Mouse (Mus musculus): ENCODE data around the gene Washc2. TPM values are rescaled to one million over a fixed set of nuclear protein-coding genes. Genes with fewer than 3 reads are reported as not detected.
"Not testable (repeated sequence)": the region's sequence is repeated elsewhere in the genome, so short reads cannot be mapped to it uniquely, and the experiment has no call there.

Washc2 gene
- polyA plus RNA-seq (2014; fragmentation: Nextera tagmentation; extraction: Ambion mirVana) = 61.9 and 63.8 TPM in 2 replicates

DNA sequence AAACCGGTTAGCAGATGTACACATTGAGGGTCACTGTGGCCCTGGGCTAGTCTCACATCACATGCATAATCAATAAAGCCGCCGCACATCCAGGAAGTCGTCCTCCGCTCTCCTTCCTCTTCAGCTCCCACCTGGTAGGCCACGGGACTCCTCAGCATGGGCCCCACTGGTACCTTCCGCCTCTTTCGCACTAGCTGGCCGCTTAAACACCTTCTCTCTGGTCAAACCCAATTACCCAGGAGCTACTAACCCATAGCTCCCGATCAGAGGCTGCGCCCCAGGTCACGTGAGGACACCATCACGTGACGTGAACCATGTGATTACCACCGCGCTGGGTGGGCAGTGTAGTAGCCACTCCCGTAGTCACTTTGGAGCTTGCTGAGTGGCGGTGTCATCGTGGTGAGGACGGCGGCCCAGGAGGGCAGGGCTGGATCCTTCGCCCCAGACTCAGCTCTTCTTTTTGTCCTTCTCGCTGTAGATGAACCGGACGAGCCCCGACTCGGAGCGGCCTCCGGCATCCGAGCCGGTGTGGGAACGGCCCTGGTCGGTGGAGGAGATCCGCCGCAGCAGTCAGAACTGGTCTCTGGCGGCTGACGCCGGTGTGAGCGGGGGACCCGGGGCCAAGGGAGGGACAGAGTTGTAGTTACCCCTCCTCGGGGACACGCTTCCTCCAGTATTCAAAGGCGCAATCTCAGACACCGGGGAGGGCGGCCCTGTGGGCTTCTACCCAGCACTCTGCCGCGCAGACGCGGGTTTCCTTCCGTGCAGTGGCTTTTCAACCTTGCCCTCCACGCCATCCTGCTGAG is at the start of gene Washc2:
Gene Washc2 (plus strand): TSS at position 310 of the 806 bp plus-strand sequence.
- WGBS = under 1% methylated on average over 50 of the region's 51 CpGs
- Histone ChIP-seq H3K4me2 (replicated peaks) (peak within 1 kb of the TSS; percentile 90), H3K9me3 (ENCODE audit: control insufficient read depth, low read length) (no peaks in the 10 kb centered on the region), H3K4me1 (replicated peaks; ENCODE audit: control insufficient read depth, insufficient read depth, low read length) (peaks cover 20% of the 10 kb centered on the region), H3K27me3 (ENCODE audit: control insufficient read depth, insufficient read depth, low read length) (no peaks in the 10 kb centered on the region), H3K4me3 (replicated peaks; ENCODE audit: low read length) (peak within 1 kb of the TSS; percentile 93), H3K36me3 (replicated peaks; ENCODE audit: control insufficient read depth, insufficient read depth) (peaks cover 29% of the 10 kb centered on the region), H3K27ac (peak within 1 kb of the TSS; percentile 84), H3K9ac (peak within 1 kb of the TSS; percentile 86)
- ATAC-seq (ENCODE audit: low FRiP score) (peak; percentile 98), DNase-seq (ENCODE audit: low spot score) (peak; percentile 97)

DNA sequence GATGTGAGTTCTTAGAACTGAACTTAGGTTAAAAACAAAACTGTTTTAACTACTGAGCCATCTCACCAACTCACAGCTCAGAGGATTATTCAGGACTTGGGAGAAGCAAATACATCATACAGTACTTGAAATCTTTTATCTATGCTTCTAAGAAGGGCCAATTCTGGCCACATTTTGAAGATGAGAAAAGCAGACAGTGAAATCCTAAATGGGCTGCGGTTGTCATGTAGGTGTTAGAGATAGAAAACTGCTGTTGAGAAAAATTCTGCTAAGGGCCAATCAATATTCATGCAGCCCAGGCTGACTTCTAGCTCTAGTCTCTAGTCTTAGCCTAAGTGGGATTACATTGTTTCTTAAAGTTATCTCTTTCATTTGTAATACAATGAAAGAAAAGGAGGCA is 41.5 kb upstream of the Washc2 start:
- Histone ChIP-seq H3K4me2 (replicated peaks) (no peak overlapping the region), H3K4me1 (replicated peaks; ENCODE audit: control insufficient read depth, insufficient read depth, low read length) (no peaks in the 10 kb centered on the region), H3K27me3 (ENCODE audit: control insufficient read depth, insufficient read depth, low read length) (no peaks in the 10 kb centered on the region), H3K9me3 (ENCODE audit: control insufficient read depth, low read length) (no peaks in the 10 kb centered on the region), H3K27ac (no peak overlapping the region), H3K4me3 (replicated peaks; ENCODE audit: low read length) (no peak overlapping the region), H3K36me3 (replicated peaks; ENCODE audit: control insufficient read depth, insufficient read depth) (0 out of 2 replicates have a peak, but pooled peaks cover 7% of the 10 kb centered on the region), H3K9ac (no peak overlapping the region)
- WGBS = 98% methylated on average over 1 of the region's 1 CpGs
- DNase-seq (ENCODE audit: low spot score) (no peak), ATAC-seq (ENCODE audit: low FRiP score) (no peak)

DNA sequence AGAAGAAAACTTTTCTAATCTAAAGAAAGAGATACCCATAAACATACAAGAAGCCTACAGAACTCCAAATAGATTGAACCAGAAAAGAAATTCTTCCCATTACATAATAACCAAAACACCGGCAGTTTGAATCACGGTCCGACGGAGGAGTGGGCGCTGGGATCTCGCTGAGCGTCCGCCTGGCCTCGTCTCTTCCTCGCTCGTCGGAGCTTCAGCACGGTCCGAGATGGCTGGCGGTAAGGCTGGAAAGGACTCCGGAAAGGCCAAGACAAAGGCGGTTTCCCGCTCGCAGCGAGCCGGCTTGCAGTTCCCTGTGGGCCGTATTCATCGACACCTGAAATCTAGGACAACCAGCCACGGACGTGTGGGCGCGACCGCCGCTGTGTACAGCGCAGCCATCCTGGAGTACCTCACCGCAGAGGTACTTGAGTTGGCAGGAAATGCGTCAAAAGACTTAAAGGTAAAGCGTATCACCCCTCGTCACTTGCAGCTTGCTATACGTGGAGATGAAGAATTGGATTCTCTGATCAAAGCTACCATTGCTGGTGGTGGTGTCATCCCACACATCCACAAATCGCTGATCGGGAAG is 34.2 kb upstream of the Washc2 start:
- H3K9ac ChIP-seq; H3K4me1 ChIP-seq (replicated peaks; ENCODE audit: control insufficient read depth, insufficient read depth, low read length); ATAC-seq (ENCODE audit: low FRiP score); H3K27ac ChIP-seq; DNase-seq (ENCODE audit: low spot score); H3K9me3 ChIP-seq (ENCODE audit: control insufficient read depth, low read length); H3K36me3 ChIP-seq (replicated peaks; ENCODE audit: control insufficient read depth, insufficient read depth); H3K27me3 ChIP-seq (ENCODE audit: control insufficient read depth, insufficient read depth, low read length); H3K4me2 ChIP-seq (replicated peaks); H3K4me3 ChIP-seq (replicated peaks; ENCODE audit: low read length): not testable (repeated sequence)
- WGBS = 78% methylated on average over 37 of the region's 37 CpGs

DNA sequence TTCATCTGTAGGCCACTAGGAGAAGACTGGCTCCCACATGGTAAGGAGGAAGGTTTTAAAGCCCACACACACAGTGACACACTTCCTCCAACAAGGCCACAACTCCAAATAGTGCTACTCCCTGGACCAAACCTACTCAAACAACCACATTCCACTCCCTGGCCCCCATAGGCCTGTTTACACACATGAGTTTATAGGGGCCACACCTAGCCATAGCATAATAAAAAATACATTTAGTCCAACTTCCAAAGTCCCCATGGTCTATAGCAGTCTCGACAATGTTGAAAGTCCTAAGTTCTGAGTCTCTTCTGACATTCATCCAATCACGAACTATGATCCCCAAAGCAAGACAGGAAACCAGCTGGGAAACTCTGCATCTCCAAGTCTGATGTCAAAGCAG is 29.5 kb upstream of the Washc2 start:
- DNase-seq (ENCODE audit: low spot score) (no peak), ATAC-seq (ENCODE audit: low FRiP score) (no peak)
- WGBS = 91% methylated on average over 2 of the region's 2 CpGs
- Histone ChIP-seq H3K4me1 (replicated peaks; ENCODE audit: control insufficient read depth, insufficient read depth, low read length) (no peaks in the 10 kb centered on the region), H3K9me3 (ENCODE audit: control insufficient read depth, low read length) (0 out of 2 replicates have a peak, but pooled peaks cover 3% of the 10 kb centered on the region), H3K9ac (no peak overlapping the region), H3K27ac (no peak overlapping the region), H3K27me3 (ENCODE audit: control insufficient read depth, insufficient read depth, low read length) (no peaks in the 10 kb centered on the region), H3K4me2 (replicated peaks) (no peak overlapping the region), H3K4me3 (replicated peaks; ENCODE audit: low read length) (no peak overlapping the region), H3K36me3 (replicated peaks; ENCODE audit: control insufficient read depth, insufficient read depth) (no peaks in the 10 kb centered on the region; the same call in 1 of the 2 replicates)

DNA sequence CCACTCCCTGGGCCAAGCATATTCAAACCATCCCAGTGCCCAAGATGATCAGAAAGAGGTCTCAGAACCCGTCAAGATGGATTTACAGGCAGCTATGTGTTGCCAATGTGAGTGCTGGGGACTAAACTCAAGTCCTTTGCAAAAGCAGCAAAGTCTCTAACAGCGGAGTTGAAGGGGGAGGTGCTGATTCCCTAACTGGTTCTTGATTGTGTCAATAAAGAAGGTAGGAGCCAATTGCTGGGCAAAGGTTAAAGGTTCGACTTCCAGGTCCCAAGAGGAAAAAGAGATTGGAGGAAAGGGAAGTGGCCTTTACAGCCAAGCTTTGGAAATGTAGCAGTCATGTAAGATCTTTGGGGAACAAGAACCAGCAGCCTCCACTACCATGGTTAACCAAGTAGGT is 27.1 kb upstream of the Washc2 start:
- no peak for DNase-seq (ENCODE audit: low spot score)
- WGBS = 77% methylated on average over 3 of the region's 3 CpGs

DNA sequence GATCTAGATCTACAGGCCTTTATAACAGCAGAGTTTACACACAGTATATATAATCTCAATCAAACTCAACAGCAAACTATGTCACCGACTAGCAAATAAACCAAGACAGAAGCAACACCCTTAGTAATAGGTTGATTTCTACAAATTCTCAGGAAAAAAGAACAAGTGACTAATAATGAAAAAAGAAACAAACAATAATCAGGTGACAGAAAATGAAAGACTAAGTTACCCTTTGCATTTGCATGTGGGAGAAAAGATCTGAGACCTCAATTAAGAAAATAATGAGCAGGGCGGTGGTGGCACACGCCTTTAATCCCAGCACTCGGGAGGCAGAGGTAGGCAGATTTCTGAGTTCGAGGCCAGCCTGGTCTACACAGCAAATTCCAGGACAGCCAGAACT is 24.3 kb upstream of the Washc2 start:
- WGBS = 92% methylated on average over 5 of the region's 5 CpGs

More for the DNA sequence above, 27.1 kb upstream of the Washc2 start:
- Histone ChIP-seq H3K27ac (no peak overlapping the region), H3K4me3 (replicated peaks; ENCODE audit: low read length) (no peak overlapping the region), H3K36me3 (replicated peaks; ENCODE audit: control insufficient read depth, insufficient read depth) (peaks cover 3% of the 10 kb centered on the region; the same call in 1 of the 2 replicates), H3K9ac (no peak overlapping the region), H3K9me3 (ENCODE audit: control insufficient read depth, low read length) (0 out of 2 replicates have a peak, but pooled peaks cover 3% of the 10 kb centered on the region), H3K27me3 (ENCODE audit: control insufficient read depth, insufficient read depth, low read length) (no peaks in the 10 kb centered on the region), H3K4me2 (replicated peaks) (no peak overlapping the region), H3K4me1 (replicated peaks; ENCODE audit: control insufficient read depth, insufficient read depth, low read length) (no peaks in the 10 kb centered on the region)
- ATAC-seq (ENCODE audit: low FRiP score) = no peak

DNA sequence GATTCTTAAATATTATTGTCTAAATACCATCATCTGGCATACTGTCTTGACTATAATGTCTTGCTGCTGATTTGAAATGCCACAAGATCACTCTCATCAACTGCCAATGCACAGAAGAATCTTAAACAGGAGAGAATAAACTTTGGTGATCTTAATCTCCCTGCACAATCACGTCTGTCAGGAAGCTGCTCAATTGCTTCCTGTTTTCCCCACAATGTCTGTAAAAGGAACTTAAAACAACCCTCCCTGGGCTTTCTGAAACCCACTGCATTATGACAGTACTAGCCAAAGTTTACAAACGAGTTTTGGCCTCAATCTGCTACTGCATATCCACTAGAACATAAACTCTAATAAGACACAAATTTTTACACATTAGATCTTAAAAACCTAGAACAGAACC is 21.4 kb upstream of the Washc2 start:
- H3K4me2 ChIP-seq (replicated peaks) = no peak overlapping the region
- no peak overlapping the region for H3K9ac ChIP-seq
- no peaks in the 10 kb centered on the region for H3K9me3 ChIP-seq (ENCODE audit: control insufficient read depth, low read length)
- 56% methylated on average over 2 of the region's 2 CpGs for WGBS
- H3K4me1 ChIP-seq (replicated peaks; ENCODE audit: control insufficient read depth, insufficient read depth, low read length) = peaks cover 19% of the 10 kb centered on the region
- DNase-seq (ENCODE audit: low spot score) (no peak), ATAC-seq (ENCODE audit: low FRiP score) (no peak)
- peaks cover 3% of the 10 kb centered on the region; the same call in 1 of the 2 replicates for H3K36me3 ChIP-seq (replicated peaks; ENCODE audit: control insufficient read depth, insufficient read depth)
- no peak overlapping the region for H3K27ac ChIP-seq
- no peaks in the 10 kb centered on the region for H3K27me3 ChIP-seq (ENCODE audit: control insufficient read depth, insufficient read depth, low read length)
- no peak overlapping the region for H3K4me3 ChIP-seq (replicated peaks; ENCODE audit: low read length)

More for the DNA sequence above, 24.3 kb upstream of the Washc2 start:
- 0 out of 2 replicates have a peak, but pooled peaks cover 4% of the 10 kb centered on the region for H3K4me1 ChIP-seq (replicated peaks; ENCODE audit: control insufficient read depth, insufficient read depth, low read length)
- peaks cover 3% of the 10 kb centered on the region; the same call in 1 of the 2 replicates for H3K36me3 ChIP-seq (replicated peaks; ENCODE audit: control insufficient read depth, insufficient read depth)
- H3K27me3 ChIP-seq (ENCODE audit: control insufficient read depth, insufficient read depth, low read length) = no peaks in the 10 kb centered on the region
- H3K4me2 ChIP-seq (replicated peaks) = no peak overlapping the region
- DNase-seq (ENCODE audit: low spot score) (no peak), ATAC-seq (ENCODE audit: low FRiP score) (no peak)
- H3K9me3 ChIP-seq (ENCODE audit: control insufficient read depth, low read length) = 0 out of 2 replicates have a peak, but pooled peaks cover 3% of the 10 kb centered on the region
- H3K27ac ChIP-seq = no peak overlapping the region
- no peak overlapping the region for H3K4me3 ChIP-seq (replicated peaks; ENCODE audit: low read length)
- no peak overlapping the region for H3K9ac ChIP-seq

DNA sequence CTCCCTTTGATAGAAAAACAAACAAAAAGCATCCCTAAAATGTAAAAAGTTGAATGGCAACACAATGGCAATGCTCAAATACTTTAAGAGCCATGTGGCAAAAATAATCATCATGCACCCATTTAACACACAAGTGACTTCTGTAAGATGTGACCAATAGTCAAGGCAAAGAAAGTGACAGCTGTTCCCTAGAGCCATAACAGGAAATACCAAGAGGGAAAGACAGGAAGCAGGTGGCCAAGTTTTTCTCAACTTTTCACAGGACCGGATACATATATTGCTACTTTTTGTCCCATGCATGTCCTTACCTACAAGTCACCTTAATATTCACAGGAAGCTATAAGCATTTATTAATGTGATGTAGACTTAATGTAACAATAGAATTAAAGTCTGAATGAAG is 18.4 kb upstream of the Washc2 start:
- WGBS = 80% methylated on average over 1 of the region's 1 CpGs
- ATAC-seq (ENCODE audit: low FRiP score) = no peak

DNA sequence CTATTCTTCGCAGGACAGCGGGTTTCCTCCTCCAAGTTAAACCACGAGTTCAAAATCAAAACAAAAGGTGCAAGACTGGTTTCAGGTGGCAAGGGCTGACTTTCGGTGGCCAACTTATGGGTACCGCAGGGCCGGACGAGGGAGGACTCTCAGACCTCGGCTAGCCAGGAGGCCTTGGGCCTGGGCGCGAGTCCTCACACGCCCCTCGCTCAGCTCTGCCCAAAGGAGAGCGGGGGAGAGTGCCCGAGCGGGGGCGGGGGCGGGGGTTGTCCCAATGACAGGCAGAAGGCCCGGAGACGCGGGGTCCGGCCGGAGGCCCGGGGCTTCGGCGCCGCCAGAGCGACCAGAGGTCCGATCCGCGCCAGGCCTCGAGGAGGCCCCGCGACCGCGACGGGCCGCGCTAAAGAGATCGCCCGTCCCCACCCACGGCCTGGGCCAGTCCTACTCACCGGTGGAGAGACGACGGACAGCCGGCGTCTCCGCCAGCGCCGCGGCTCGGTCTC is 15.0 kb upstream of the Washc2 start:
- peak overlapping the region; percentile 96 for H3K4me2 ChIP-seq (replicated peaks)
- H3K36me3 ChIP-seq (replicated peaks; ENCODE audit: control insufficient read depth, insufficient read depth) = no peaks in the 10 kb centered on the region
- DNase-seq (ENCODE audit: low spot score) (peak; percentile 34), ATAC-seq (ENCODE audit: low FRiP score) (peak; percentile 83)
- no peaks in the 10 kb centered on the region for H3K9me3 ChIP-seq (ENCODE audit: control insufficient read depth, low read length)
- peaks cover 32% of the 10 kb centered on the region for H3K4me1 ChIP-seq (replicated peaks; ENCODE audit: control insufficient read depth, insufficient read depth, low read length)
- peak overlapping the region; percentile 86 for H3K27ac ChIP-seq
- under 1% methylated on average over 50 of the region's 51 CpGs for WGBS
- peak overlapping the region; percentile 92 for H3K9ac ChIP-seq
- no peaks in the 10 kb centered on the region for H3K27me3 ChIP-seq (ENCODE audit: control insufficient read depth, insufficient read depth, low read length)
- H3K4me3 ChIP-seq (replicated peaks; ENCODE audit: low read length) = peak overlapping the region; percentile 96

More for the DNA sequence above, 18.4 kb upstream of the Washc2 start:
- Histone ChIP-seq H3K4me3 (replicated peaks; ENCODE audit: low read length) (no peak overlapping the region), H3K9ac (no peak overlapping the region), H3K27ac (no peak overlapping the region), H3K27me3 (ENCODE audit: control insufficient read depth, insufficient read depth, low read length) (no peaks in the 10 kb centered on the region), H3K9me3 (ENCODE audit: control insufficient read depth, low read length) (no peaks in the 10 kb centered on the region), H3K4me2 (replicated peaks) (no peak overlapping the region), H3K36me3 (replicated peaks; ENCODE audit: control insufficient read depth, insufficient read depth) (0 out of 2 replicates have a peak, but pooled peaks cover 3% of the 10 kb centered on the region), H3K4me1 (replicated peaks; ENCODE audit: control insufficient read depth, insufficient read depth, low read length) (peaks cover 35% of the 10 kb centered on the region)
- DNase-seq (ENCODE audit: low spot score) = no peak
